11 mouse cellular contexts compared by ENCODE assay signal in genomic region chr9:83605886-83606640, GRCm38 (mm10). TPM values are rescaled to one million over a fixed set of nuclear protein-coding genes. Genes with fewer than 3 reads are reported as not detected.
DNase-seq lines count a peak whose midpoint lies in the region; ATAC-seq and TF ChIP-seq lines count a peak whose summit lies in the region.
"Had no signal": no experiment of that assay in that cellular context is flagged by ENCODE, and none has a peak within 500 bp of the region (broad histone marks: within the 10 kb centered on the region; RNA-seq: fewer than 3 reads in every experiment).

No protein-coding gene starts in this region.

- WGBS in hindbrain, embryonic 13.5 days, result 32% methylated on average over 8 of the region's 8 CpGs
- WGBS in hindbrain, embryonic 11.5 days, result 40% methylated on average over 8 of the region's 8 CpGs
- 49% methylated on average over 8 of the region's 8 CpGs for WGBS in liver, adult 2 months
- WGBS in liver, embryonic 11.5 days, result 64% methylated on average over 8 of the region's 8 CpGs
- 54% methylated on average over 8 of the region's 8 CpGs for WGBS in intestine, embryonic 15.5 days
- 23% methylated on average over 8 of the region's 8 CpGs for WGBS in neural tube, embryonic 12.5 days

- ATAC-seq in hindbrain, embryonic 13.5 days (ENCODE audit: low FRiP score), result no peak
- no peak; the same call in 1 of the 2 replicates for ATAC-seq in hindbrain, embryonic 11.5 days (ENCODE audit: low FRiP score)
- ATAC-seq in liver, embryonic 11.5 days (replicated peaks; ENCODE audit: low FRiP score), result no peak
- ATAC-seq in intestine, embryonic 15.5 days, result no peak
- ATAC-seq in neural tube, embryonic 12.5 days (ENCODE audit: low FRiP score, low read depth), result 0 out of 2 replicates have a peak, but pooled peaks have one; percentile 25

- peak overlapping the region; percentile 63 for H3K27ac ChIP-seq in hindbrain, embryonic 13.5 days
- no peak overlapping the region for H3K27ac ChIP-seq in hindbrain, embryonic 11.5 days (ENCODE audit: low read depth, low read length)
- H3K27ac ChIP-seq in liver, adult 2 months (replicated peaks; ENCODE audit: insufficient read depth, low read depth, low read length), result no peak overlapping the region
- H3K27ac ChIP-seq in liver, embryonic 11.5 days (ENCODE audit: low read depth, low read length), result no peak overlapping the region
- peak overlapping the region; percentile 23; the same call in 1 of the 2 replicates for H3K27ac ChIP-seq in intestine, embryonic 15.5 days
- no peak overlapping the region for H3K27ac ChIP-seq in neural tube, embryonic 12.5 days

- no peak overlapping the region for H3K4me2 ChIP-seq in hindbrain, embryonic 13.5 days
- no peak overlapping the region for H3K4me2 ChIP-seq in hindbrain, embryonic 11.5 days (replicated peaks; ENCODE audit: low read depth, low read length)
- H3K4me2 ChIP-seq in liver, embryonic 11.5 days, result no peak overlapping the region
- H3K4me2 ChIP-seq in intestine, embryonic 15.5 days (replicated peaks), result no peak overlapping the region
- H3K4me2 ChIP-seq in neural tube, embryonic 12.5 days (replicated peaks), result no peak overlapping the region

- no peaks in the 10 kb centered on the region for H3K36me3 ChIP-seq in hindbrain, embryonic 13.5 days
- no peaks in the 10 kb centered on the region for H3K36me3 ChIP-seq in hindbrain, embryonic 11.5 days (ENCODE audit: control insufficient read depth, insufficient read depth, low read length)
- H3K36me3 ChIP-seq in liver, adult 2 months (ENCODE audit: control insufficient read depth, insufficient read depth, low read length), result peaks cover 3% of the 10 kb centered on the region; the same call in 1 of the 2 replicates
- H3K36me3 ChIP-seq in liver, embryonic 11.5 days (ENCODE audit: control insufficient read depth, insufficient read depth, low read length), result no peaks in the 10 kb centered on the region
- no peaks in the 10 kb centered on the region for H3K36me3 ChIP-seq in intestine, embryonic 15.5 days
- no peaks in the 10 kb centered on the region for H3K36me3 ChIP-seq in neural tube, embryonic 12.5 days

- no peaks in the 10 kb centered on the region for H3K27me3 ChIP-seq in hindbrain, embryonic 13.5 days
- H3K27me3 ChIP-seq in hindbrain, embryonic 11.5 days (ENCODE audit: control insufficient read depth, insufficient read depth, low read length), result no peaks in the 10 kb centered on the region
- no peaks in the 10 kb centered on the region for H3K27me3 ChIP-seq in liver, adult 2 months (ENCODE audit: control insufficient read depth, insufficient read depth, low read length)
- H3K27me3 ChIP-seq in liver, embryonic 11.5 days (replicated peaks; ENCODE audit: control insufficient read depth, insufficient read depth, low read length), result no peaks in the 10 kb centered on the region
- H3K27me3 ChIP-seq in intestine, embryonic 15.5 days (replicated peaks), result no peaks in the 10 kb centered on the region
- H3K27me3 ChIP-seq in neural tube, embryonic 12.5 days (replicated peaks), result no peaks in the 10 kb centered on the region

- no peak for TF ChIP-seq POLR2A in liver, adult 2 months (IDR thresholded peaks at IDR 0.05; ENCODE audit: extremely low read depth, insufficient read depth, low read length)

- no peak for DNase-seq in hindbrain, embryonic 11.5 days (ENCODE audit: low spot score)
- DNase-seq in liver, adult 2 months (ENCODE audit: extremely low read depth, low read depth, low spot score), result peak; percentile 86
- DNase-seq in liver, embryonic 11.5 days (ENCODE audit: low spot score), result no peak
- no peak for DNase-seq in thymus, postnatal 10 days (ENCODE audit: low spot score in 2 of 2)
- DNase-seq: adrenal gland, adult 8-10 months; gastrocnemius, postnatal 36 days; liver had no signal

- H3K4me1 ChIP-seq in hindbrain, embryonic 13.5 days (replicated peaks), result peaks cover 34% of the 10 kb centered on the region
- H3K4me1 ChIP-seq in hindbrain, embryonic 11.5 days (replicated peaks; ENCODE audit: control insufficient read depth, insufficient read depth, low read length), result 0 out of 2 replicates have a peak, but pooled peaks cover 2% of the 10 kb centered on the region
- H3K4me1 ChIP-seq in liver, adult 2 months (ENCODE audit: control insufficient read depth, insufficient read depth, low read length), result peaks cover 2% of the 10 kb centered on the region; the same call in 1 of the 2 replicates
- no peaks in the 10 kb centered on the region for H3K4me1 ChIP-seq in liver, embryonic 11.5 days (replicated peaks; ENCODE audit: control insufficient read depth, insufficient read depth, low read length)
- H3K4me1 ChIP-seq in intestine, embryonic 15.5 days (replicated peaks), result 0 out of 2 replicates have a peak, but pooled peaks cover 6% of the 10 kb centered on the region
- H3K4me1 ChIP-seq in neural tube, embryonic 12.5 days, result peaks cover 12% of the 10 kb centered on the region

- no peak for TF ChIP-seq CTCF in liver, adult 2 months (IDR thresholded peaks at IDR 0.05; ENCODE audit: low read depth, low read length)

- H3K79me2 ChIP-seq in liver, adult 2 months (ENCODE audit: control insufficient read depth, insufficient read depth, low read length), result no peaks in the 10 kb centered on the region

- no peak overlapping the region for H3K4me3 ChIP-seq in hindbrain, embryonic 13.5 days
- no peak overlapping the region for H3K4me3 ChIP-seq in hindbrain, embryonic 11.5 days (ENCODE audit: low read depth, low read length)
- H3K4me3 ChIP-seq in liver, adult 2 months (ENCODE audit: insufficient read depth, low read depth, low read length), result no peak overlapping the region
- H3K4me3 ChIP-seq in liver, embryonic 11.5 days (ENCODE audit: low read depth, low read length), result no peak overlapping the region
- H3K4me3 ChIP-seq in intestine, embryonic 15.5 days (replicated peaks), result no peak overlapping the region
- H3K4me3 ChIP-seq in neural tube, embryonic 12.5 days, result no peak overlapping the region
- H3K4me3 ChIP-seq: erythroblast, embryonic 14.5 days had no signal

- H3K9me3 ChIP-seq in hindbrain, embryonic 13.5 days, result no peaks in the 10 kb centered on the region
- H3K9me3 ChIP-seq in hindbrain, embryonic 11.5 days (ENCODE audit: control insufficient read depth, low read length), result no peaks in the 10 kb centered on the region
- H3K9me3 ChIP-seq in liver, embryonic 11.5 days (ENCODE audit: control insufficient read depth, low read length), result no peaks in the 10 kb centered on the region
- no peaks in the 10 kb centered on the region for H3K9me3 ChIP-seq in intestine, embryonic 15.5 days
- H3K9me3 ChIP-seq in neural tube, embryonic 12.5 days, result no peaks in the 10 kb centered on the region

- no peak overlapping the region for H3K9ac ChIP-seq in hindbrain, embryonic 13.5 days
- H3K9ac ChIP-seq in hindbrain, embryonic 11.5 days (ENCODE audit: low read depth, low read length), result no peak overlapping the region
- no peak overlapping the region for H3K9ac ChIP-seq in liver, adult 2 months (ENCODE audit: low read depth, low read length)
- H3K9ac ChIP-seq in liver, embryonic 11.5 days (ENCODE audit: low read depth, low read length), result no peak overlapping the region
- H3K9ac ChIP-seq in intestine, embryonic 15.5 days, result no peak overlapping the region
- no peak overlapping the region for H3K9ac ChIP-seq in neural tube, embryonic 12.5 days

RNA-seq across cellular contexts. Expression of gene Sh3bgrl2, which starts 57.9 kb away (rescaled TPM):
- polyA plus RNA-seq in hindbrain, embryonic 13.5 days (2015; fragmentation: Nextera tagmentation; extraction: Ambion mirVana), result 7.0 and 10.9 TPM in 2 replicates
- 7.3 and 8.9 TPM in 2 replicates for polyA plus RNA-seq in hindbrain, embryonic 11.5 days (2014; fragmentation: Nextera tagmentation; extraction: Ambion mirVana)
- total RNA-seq in liver, adult 2 months (2014; rRNA removed), result 22.7 and 25.0 TPM in 2 replicates
- 8.4 and 9.6 TPM in 2 replicates for polyA plus RNA-seq in liver, adult 2 months (2012; rRNA removed)
- 17.2 and 19.7 TPM in 2 replicates for polyA plus RNA-seq in liver, embryonic 11.5 days (2014; fragmentation: Nextera tagmentation; extraction: Ambion mirVana)
- 18.0 and 20.8 TPM in 2 replicates for polyA plus RNA-seq in intestine, embryonic 15.5 days (2015; fragmentation: Nextera tagmentation; extraction: Ambion mirVana)
- polyA plus RNA-seq in neural tube, embryonic 12.5 days (2016; fragmentation: Nextera tagmentation; extraction: Ambion mirVana), result 5.9 and 7.0 TPM in 2 replicates

Comparison
In these comparisons a context has a peak if more than half of its experiments do, and no peak if none do; other contexts are left out.
1. H3K27ac ChIP-seq: peak in hindbrain, embryonic 13.5 days (single experiment) and intestine, embryonic 15.5 days (single experiment); none in hindbrain, embryonic 11.5 days (single experiment), liver, adult 2 months (single experiment), liver, embryonic 11.5 days (single experiment) and neural tube, embryonic 12.5 days (single experiment).